Mouse (Mus musculus): Measurements from ENCODE around the gene Vmn1r115. TPM values are rescaled to one million over a fixed set of nuclear protein-coding genes. Genes with fewer than 3 reads are reported as not detected.
"Not testable (repeated sequence)": the region's sequence is repeated elsewhere in the genome, so short reads cannot be mapped to it uniquely, and the experiment has no call there.

Gene Vmn1r115
- not detected in 2 replicates for polyA plus RNA-seq (2015; fragmentation: Nextera tagmentation; extraction: Ambion mirVana)

- not testable (repeated sequence) for ATAC-seq; DNase-seq (ENCODE audit: low spot score)
Measured at GRCm38 (mm10) chr7:20844885-20845284, at the start of gene Vmn1r115. Vmn1r115 (minus strand) TSS chr7:20844985.

DNA sequence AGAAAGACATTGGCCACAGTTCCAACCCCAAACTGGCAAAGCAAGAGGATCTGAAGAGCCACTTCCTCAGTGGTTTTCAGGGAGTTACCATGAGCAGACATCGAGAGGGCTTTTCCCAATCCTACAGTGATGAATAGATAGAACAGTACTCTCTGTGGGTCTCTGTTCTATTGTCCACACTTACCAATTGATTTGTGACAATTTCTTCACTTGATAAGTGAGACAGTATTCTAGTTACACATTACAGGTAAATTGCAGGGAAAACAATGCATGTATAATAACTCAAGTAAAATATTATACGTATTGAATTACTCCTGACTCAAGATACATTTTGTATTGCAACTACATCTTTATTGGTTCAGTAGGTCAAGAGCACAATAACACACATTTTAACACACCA, 39.2 kb upstream of the Vmn1r115 start, which contains the start of gene Vmn1r117:
Gene Vmn1r117 (minus strand): TSS at position 101 of the 400 bp plus-strand sequence.
- not testable (repeated sequence) for H3K27ac ChIP-seq (ENCODE audit: low read length); H3K4me1 ChIP-seq (ENCODE audit: insufficient read depth, low read depth, low read length); DNase-seq (ENCODE audit: low spot score); H3K9me3 ChIP-seq (ENCODE audit: low read length); H3K4me2 ChIP-seq (replicated peaks; ENCODE audit: low read depth, low read length); H3K27me3 ChIP-seq (replicated peaks; ENCODE audit: insufficient read depth, low read length); H3K4me3 ChIP-seq (ENCODE audit: low read depth, low read length); H3K9ac ChIP-seq (replicated peaks; ENCODE audit: low read depth); ATAC-seq; H3K36me3 ChIP-seq (ENCODE audit: insufficient read depth, low read length)
- no CpG with 5 or more reads among the region's 2 CpGs for WGBS

More at GRCm38 (mm10) chr7:20844885-20845284, at the start of gene Vmn1r115:
- not testable (repeated sequence) for H3K27me3 ChIP-seq (replicated peaks; ENCODE audit: insufficient read depth, low read length); H3K4me3 ChIP-seq (ENCODE audit: low read depth, low read length); H3K36me3 ChIP-seq (ENCODE audit: insufficient read depth, low read length); H3K9me3 ChIP-seq (ENCODE audit: low read length); H3K27ac ChIP-seq (ENCODE audit: low read length); H3K4me1 ChIP-seq (ENCODE audit: insufficient read depth, low read depth, low read length); H3K9ac ChIP-seq (replicated peaks; ENCODE audit: low read depth); H3K4me2 ChIP-seq (replicated peaks; ENCODE audit: low read depth, low read length)
- 90% methylated on average over 1 of the region's 3 CpGs for WGBS

DNA sequence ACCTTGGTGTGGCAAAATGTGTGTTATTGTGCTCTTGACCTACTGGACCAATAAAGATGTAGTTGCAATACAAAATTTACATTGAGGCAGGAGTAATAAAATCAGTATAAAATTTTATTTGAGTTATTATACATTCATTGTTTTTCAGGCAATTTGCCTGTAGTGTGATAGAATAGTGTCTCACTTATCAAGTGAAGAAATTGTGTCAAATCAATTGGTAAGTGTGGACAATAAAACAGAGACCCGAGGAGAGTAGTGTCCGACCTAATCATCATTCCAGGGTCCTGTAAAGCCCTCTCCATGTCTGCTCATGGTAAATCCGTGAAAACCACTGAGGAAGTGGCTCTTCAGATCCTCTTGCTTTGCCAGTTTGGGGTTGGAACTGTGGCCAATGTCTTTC, 27.2 kb upstream of the Vmn1r115 start, which contains the start of gene Vmn1r116:
Gene Vmn1r116 (plus strand): TSS at position 301 of the 400 bp plus-strand sequence.
- not testable (repeated sequence) for H3K9ac ChIP-seq (replicated peaks; ENCODE audit: low read depth); H3K27ac ChIP-seq (ENCODE audit: low read length); H3K4me1 ChIP-seq (ENCODE audit: insufficient read depth, low read depth, low read length); H3K27me3 ChIP-seq (replicated peaks; ENCODE audit: insufficient read depth, low read length); H3K9me3 ChIP-seq (ENCODE audit: low read length); DNase-seq (ENCODE audit: low spot score); H3K4me2 ChIP-seq (replicated peaks; ENCODE audit: low read depth, low read length); ATAC-seq; H3K36me3 ChIP-seq (ENCODE audit: insufficient read depth, low read length); H3K4me3 ChIP-seq (ENCODE audit: low read depth, low read length)
- whole genome bisulfite sequencing: 21% methylated on average over 2 of the region's 3 CpGs

DNA sequence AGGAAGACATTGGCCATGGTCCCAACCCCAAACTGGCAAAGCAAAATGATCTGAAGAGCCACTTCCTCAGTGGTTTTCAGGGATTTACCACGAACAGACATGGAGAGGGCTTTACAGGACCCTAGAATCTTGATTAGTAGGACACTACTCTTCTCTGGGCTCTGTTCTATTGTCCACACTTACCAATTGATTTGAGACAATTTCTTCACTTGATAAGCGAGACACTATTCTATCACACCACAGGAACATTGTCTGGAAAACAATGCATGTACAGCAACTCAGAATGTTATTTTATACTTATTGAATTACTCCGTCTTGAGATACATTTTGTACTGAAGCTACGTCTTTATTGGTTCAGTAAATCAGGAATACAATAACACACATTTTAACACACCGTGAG, 32.7 kb downstream of the Vmn1r115 start, which contains the start of gene Vmn1r114:
Gene Vmn1r114 (minus strand): TSS at position 101 of the 400 bp plus-strand sequence.
- not testable (repeated sequence) for H3K4me1 ChIP-seq (ENCODE audit: insufficient read depth, low read depth, low read length); H3K9me3 ChIP-seq (ENCODE audit: low read length)

More for the DNA sequence above, 32.7 kb downstream of the Vmn1r115 start, which contains the start of gene Vmn1r114:
- not testable (repeated sequence) for DNase-seq (ENCODE audit: low spot score); H3K4me3 ChIP-seq (ENCODE audit: low read depth, low read length); H3K27me3 ChIP-seq (replicated peaks; ENCODE audit: insufficient read depth, low read length); H3K9ac ChIP-seq (replicated peaks; ENCODE audit: low read depth); ATAC-seq; H3K36me3 ChIP-seq (ENCODE audit: insufficient read depth, low read length); H3K27ac ChIP-seq (ENCODE audit: low read length); H3K4me2 ChIP-seq (replicated peaks; ENCODE audit: low read depth, low read length)
- whole genome bisulfite sequencing: no CpG with 5 or more reads among the region's 5 CpGs

Other genes starting within 250 kb of the Vmn1r115 start
- not detected in 2 replicates for gene Gm4513, start 246.0 kb downstream of the Vmn1r115 start, polyA plus RNA-seq (2015; fragmentation: Nextera tagmentation; extraction: Ambion mirVana)
- not detected in 2 replicates for gene Vmn1r107, start 176.1 kb downstream of the Vmn1r115 start, polyA plus RNA-seq (2015; fragmentation: Nextera tagmentation; extraction: Ambion mirVana)
- gene Vmn1r111, start 141.8 kb downstream of the Vmn1r115 start, polyA plus RNA-seq (2015; fragmentation: Nextera tagmentation; extraction: Ambion mirVana): not detected in 2 replicates
- not detected in 2 replicates for gene Gm10668, start 114.4 kb downstream of the Vmn1r115 start, polyA plus RNA-seq (2015; fragmentation: Nextera tagmentation; extraction: Ambion mirVana)
- not detected in 2 replicates for gene Vmn1r112, start 73.8 kb downstream of the Vmn1r115 start, polyA plus RNA-seq (2015; fragmentation: Nextera tagmentation; extraction: Ambion mirVana)
- gene Vmn1r113, start 57.7 kb downstream of the Vmn1r115 start, polyA plus RNA-seq (2015; fragmentation: Nextera tagmentation; extraction: Ambion mirVana): not detected in 2 replicates
- not detected in 2 replicates for gene Vmn1r114, start 32.8 kb downstream of the Vmn1r115 start, polyA plus RNA-seq (2015; fragmentation: Nextera tagmentation; extraction: Ambion mirVana)
- not detected in 2 replicates for gene Vmn1r116, start 27.3 kb upstream of the Vmn1r115 start, polyA plus RNA-seq (2015; fragmentation: Nextera tagmentation; extraction: Ambion mirVana)
- not detected in 2 replicates for gene Vmn1r117, start 39.1 kb upstream of the Vmn1r115 start, polyA plus RNA-seq (2015; fragmentation: Nextera tagmentation; extraction: Ambion mirVana)
- gene Vmn1r118, start 67.4 kb upstream of the Vmn1r115 start, polyA plus RNA-seq (2015; fragmentation: Nextera tagmentation; extraction: Ambion mirVana): not detected in 2 replicates
- not detected in 2 replicates for gene Vmn1r119, start 167.5 kb upstream of the Vmn1r115 start, polyA plus RNA-seq (2015; fragmentation: Nextera tagmentation; extraction: Ambion mirVana)
- gene Vmn1r120, start 208.8 kb upstream of the Vmn1r115 start, polyA plus RNA-seq (2015; fragmentation: Nextera tagmentation; extraction: Ambion mirVana): not detected in 2 replicates